8 mouse cellular contexts compared by ENCODE assay signal in the genomic region with DNA sequence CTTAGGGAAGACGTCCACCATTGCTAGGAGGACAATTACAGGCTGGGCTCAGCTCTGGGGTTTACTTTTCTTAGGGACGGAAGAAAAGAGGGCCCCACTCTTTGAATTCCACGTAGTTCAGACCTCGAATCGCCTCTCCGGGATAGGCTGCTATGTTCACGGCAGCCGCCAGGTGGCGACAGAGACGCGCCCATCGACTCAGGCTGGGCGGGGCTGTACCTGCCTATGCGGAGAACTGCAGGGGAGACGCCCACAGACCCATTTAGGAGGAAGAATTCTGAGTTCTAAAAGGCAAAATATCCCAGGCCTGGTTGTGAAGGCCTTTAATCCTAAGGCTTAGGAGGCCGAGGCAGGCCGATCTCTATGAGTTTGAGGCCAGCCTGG. TPM values are rescaled to one million over a fixed set of nuclear protein-coding genes. Genes with fewer than 3 reads are reported as not detected.
DNase-seq lines count a peak whose midpoint lies in the region; ATAC-seq lines count a peak whose summit lies in the region.

No protein-coding gene starts in this region.

- peak overlapping the region; percentile 57 for H3K9ac ChIP-seq in heart, embryonic 15.5 days
- H3K9ac ChIP-seq in liver, embryonic 13.5 days, result peak overlapping the region; percentile 59
- no peak overlapping the region for H3K9ac ChIP-seq in stomach, embryonic 15.5 days

- H3K4me3 ChIP-seq in brown adipose tissue, adult 24 weeks (ENCODE audit: insufficient read depth, low read depth, low read length), result peak overlapping the region; percentile 27
- peak overlapping the region; percentile 38 for H3K4me3 ChIP-seq in forebrain, embryonic 10.5 days
- H3K4me3 ChIP-seq in heart, embryonic 15.5 days, result peak overlapping the region; percentile 29
- H3K4me3 ChIP-seq in liver, embryonic 13.5 days (replicated peaks), result peak overlapping the region; percentile 43
- 0 out of 2 replicates have a peak overlapping the region, but pooled peaks have one; percentile 17 for H3K4me3 ChIP-seq in stomach, embryonic 15.5 days (replicated peaks)

- DNase-seq in forebrain, embryonic 10.5 days (ENCODE audit: extremely low spot score, low spot score), result peak; percentile 89
- peak; percentile 85 for DNase-seq in kidney, postnatal 14 days
- DNase-seq in liver, embryonic 13.5 days, result peak; percentile 76
- peak; percentile 92 for DNase-seq in neural tube, embryonic 10.5 days (ENCODE audit: extremely low spot score, low spot score)

- 3% methylated on average over 17 of the region's 17 CpGs for WGBS in forebrain, embryonic 10.5 days
- 5% methylated on average over 17 of the region's 17 CpGs for WGBS in heart, embryonic 15.5 days
- 2% methylated on average over 17 of the region's 17 CpGs for WGBS in liver, embryonic 13.5 days (ENCODE audit: insufficient replicate concordance)
- WGBS in stomach, embryonic 15.5 days, result 3% methylated on average over 17 of the region's 17 CpGs

- no peaks in the 10 kb centered on the region for H3K36me3 ChIP-seq in forebrain, embryonic 10.5 days (replicated peaks)
- no peaks in the 10 kb centered on the region for H3K36me3 ChIP-seq in heart, embryonic 15.5 days
- H3K36me3 ChIP-seq in liver, embryonic 13.5 days, result no peaks in the 10 kb centered on the region
- no peaks in the 10 kb centered on the region for H3K36me3 ChIP-seq in stomach, embryonic 15.5 days

- H3K4me2 ChIP-seq in heart, embryonic 15.5 days, result peak overlapping the region; percentile 55
- peak overlapping the region; percentile 68 for H3K4me2 ChIP-seq in liver, embryonic 13.5 days
- peak overlapping the region; percentile 45 for H3K4me2 ChIP-seq in stomach, embryonic 15.5 days

- no peaks in the 10 kb centered on the region for H3K27me3 ChIP-seq in forebrain, embryonic 10.5 days (ENCODE audit: poor library complexity, severe bottlenecking)
- no peaks in the 10 kb centered on the region for H3K27me3 ChIP-seq in heart, embryonic 15.5 days
- no peaks in the 10 kb centered on the region for H3K27me3 ChIP-seq in liver, embryonic 13.5 days
- H3K27me3 ChIP-seq in stomach, embryonic 15.5 days (replicated peaks), result no peaks in the 10 kb centered on the region

- H3K27ac ChIP-seq in brown adipose tissue, adult 24 weeks (replicated peaks; ENCODE audit: low read depth, low read length), result no peak overlapping the region
- H3K27ac ChIP-seq in forebrain, embryonic 10.5 days, result peak overlapping the region; percentile 70
- H3K27ac ChIP-seq in heart, embryonic 15.5 days, result peak overlapping the region; percentile 4; the same call in 1 of the 2 replicates
- peak overlapping the region; percentile 79 for H3K27ac ChIP-seq in liver, embryonic 13.5 days
- peak overlapping the region; percentile 13; the same call in 1 of the 2 replicates for H3K27ac ChIP-seq in stomach, embryonic 15.5 days

- no peaks in the 10 kb centered on the region for H3K4me1 ChIP-seq in brown adipose tissue, adult 24 weeks (ENCODE audit: control insufficient read depth, insufficient read depth, insufficient read length, low read length)
- peaks cover 30% of the 10 kb centered on the region for H3K4me1 ChIP-seq in forebrain, embryonic 10.5 days
- peaks cover 24% of the 10 kb centered on the region for H3K4me1 ChIP-seq in heart, embryonic 15.5 days (replicated peaks)
- peaks cover 54% of the 10 kb centered on the region for H3K4me1 ChIP-seq in liver, embryonic 13.5 days (replicated peaks)
- H3K4me1 ChIP-seq in stomach, embryonic 15.5 days, result peaks cover 14% of the 10 kb centered on the region; the same call in 1 of the 2 replicates

- H3K9me3 ChIP-seq in forebrain, embryonic 10.5 days, result peaks cover 6% of the 10 kb centered on the region; the same call in 1 of the 2 replicates
- H3K9me3 ChIP-seq in heart, embryonic 15.5 days (replicated peaks), result no peaks in the 10 kb centered on the region
- no peaks in the 10 kb centered on the region; the same call in 1 of the 2 replicates for H3K9me3 ChIP-seq in liver, embryonic 13.5 days (replicated peaks)
- H3K9me3 ChIP-seq in stomach, embryonic 15.5 days, result no peaks in the 10 kb centered on the region

- peak; percentile 56 for ATAC-seq in CD4-positive, CD25-positive, alpha-beta regulatory T cell, adult 4 months
- ATAC-seq in heart, embryonic 15.5 days (replicated peaks; ENCODE audit: insufficient number of reproducible peaks, insufficient read depth, low FRiP score, low read depth), result no peak
- ATAC-seq in liver, embryonic 13.5 days (ENCODE audit: low read depth), result peak; percentile 49
- ATAC-seq in stomach, embryonic 15.5 days (ENCODE audit: insufficient read depth, low FRiP score, low read depth), result peak; percentile 15; the same call in 1 of the 2 replicates

RNA-seq across cellular contexts. Expression of a gene that starts 23.8 kb away (rescaled TPM):
- polyA plus RNA-seq in CD4-positive, CD25-positive, alpha-beta regulatory T cell, adult 4 months (2017; shearing (Covaris generic)), result under 1 TPM; 0.36 to 0.58 TPM
- 9.1 and 16.2 TPM in 2 replicates for polyA plus RNA-seq in brown adipose tissue, adult 24 weeks (2012; ENCODE audit: insufficient read depth, insufficient read length, missing spikeins)
- 676 and 689 TPM in 2 replicates for polyA plus RNA-seq in forebrain, embryonic 10.5 days (2016; fragmentation: Nextera tagmentation; extraction: Ambion mirVana)
- 108 and 137 TPM in 2 replicates for polyA plus RNA-seq in heart, embryonic 15.5 days (2015; fragmentation: Nextera tagmentation; extraction: Ambion mirVana)
- polyA plus RNA-seq in liver, embryonic 13.5 days (2015; fragmentation: Nextera tagmentation; extraction: Ambion mirVana), result 29.5 and 38.3 TPM in 2 replicates
- polyA plus RNA-seq in stomach, embryonic 15.5 days (2015; fragmentation: Nextera tagmentation; extraction: Ambion mirVana), result 181 and 185 TPM in 2 replicates

RNA-seq across cellular contexts. Expression of a gene that starts 29.8 kb away (rescaled TPM):
- over 10,000 TPM; 21,144 to 46,167 TPM for polyA plus RNA-seq in CD4-positive, CD25-positive, alpha-beta regulatory T cell, adult 4 months (2017; shearing (Covaris generic))
- 1,228 and 1,297 TPM in 2 replicates for polyA plus RNA-seq in brown adipose tissue, adult 24 weeks (2012; ENCODE audit: insufficient read depth, insufficient read length, missing spikeins)
- polyA plus RNA-seq in forebrain, embryonic 10.5 days (2016; fragmentation: Nextera tagmentation; extraction: Ambion mirVana), result 12,867 and 12,868 TPM in 2 replicates
- polyA plus RNA-seq in heart, embryonic 15.5 days (2015; fragmentation: Nextera tagmentation; extraction: Ambion mirVana), result 5,943 and 6,493 TPM in 2 replicates
- 8,250 and 9,425 TPM in 2 replicates for polyA plus RNA-seq in liver, embryonic 13.5 days (2015; fragmentation: Nextera tagmentation; extraction: Ambion mirVana)
- polyA plus RNA-seq in stomach, embryonic 15.5 days (2015; fragmentation: Nextera tagmentation; extraction: Ambion mirVana), result 14,327 and 14,357 TPM in 2 replicates

RNA-seq across cellular contexts. Expression of a gene that starts 41.1 kb away (rescaled TPM):
- 1 to 10 TPM; 3.9 to 8.6 TPM for polyA plus RNA-seq in CD4-positive, CD25-positive, alpha-beta regulatory T cell, adult 4 months (2017; shearing (Covaris generic))
- 2.7 and 2.9 TPM in 2 replicates for polyA plus RNA-seq in brown adipose tissue, adult 24 weeks (2012; ENCODE audit: insufficient read depth, insufficient read length, missing spikeins)
- 24.2 and 25.1 TPM in 2 replicates for polyA plus RNA-seq in forebrain, embryonic 10.5 days (2016; fragmentation: Nextera tagmentation; extraction: Ambion mirVana)
- polyA plus RNA-seq in heart, embryonic 15.5 days (2015; fragmentation: Nextera tagmentation; extraction: Ambion mirVana), result 7.7 and 9.9 TPM in 2 replicates
- 3.7 and 4.2 TPM in 2 replicates for polyA plus RNA-seq in liver, embryonic 13.5 days (2015; fragmentation: Nextera tagmentation; extraction: Ambion mirVana)
- polyA plus RNA-seq in stomach, embryonic 15.5 days (2015; fragmentation: Nextera tagmentation; extraction: Ambion mirVana), result 12.3 and 12.6 TPM in 2 replicates
